24 mouse cellular contexts compared by ENCODE assay signal in the genomic region with DNA sequence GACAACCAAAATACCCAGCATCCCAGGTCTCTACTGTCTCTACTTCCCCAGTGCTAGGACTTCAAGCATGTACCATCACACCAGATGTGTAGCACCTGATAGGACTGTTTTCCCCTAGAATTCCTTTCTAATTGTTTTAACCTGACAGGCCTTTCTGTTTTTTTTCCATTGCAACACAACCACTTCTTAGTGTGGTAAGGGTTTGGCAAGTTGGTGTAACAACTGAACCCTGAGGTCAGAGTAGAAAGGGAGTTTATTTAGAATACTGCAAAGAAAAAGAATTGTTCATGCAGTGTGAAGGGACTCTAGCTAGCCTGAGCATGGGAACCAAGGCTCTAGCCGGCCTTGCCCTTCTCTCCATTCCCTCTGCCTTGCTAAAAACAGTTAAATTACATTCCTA.
DNase-seq lines count a peak whose midpoint lies in the region; ATAC-seq and TF ChIP-seq lines count a peak whose summit lies in the region.
"Had no signal": no experiment of that assay in that cellular context is flagged by ENCODE, and none has a peak within 500 bp of the region (broad histone marks: within the 10 kb centered on the region; RNA-seq: fewer than 3 reads in every experiment).

No protein-coding gene starts in this region.

- TF ChIP-seq POLR2A in liver, adult 2 months (IDR thresholded peaks at IDR 0.05; ENCODE audit: extremely low read depth, insufficient read depth, low read length), result no peak

- H3K79me2 ChIP-seq in liver, adult 2 months (ENCODE audit: control insufficient read depth, insufficient read depth, low read length), result no peaks in the 10 kb centered on the region

- H3K9me3 ChIP-seq in liver, embryonic 12.5 days (replicated peaks), result no peaks in the 10 kb centered on the region
- H3K9me3 ChIP-seq: embryonic facial prominence, embryonic 13.5 days; embryonic facial prominence, embryonic 15.5 days; forebrain, embryonic 10.5 days; forebrain, embryonic 12.5 days had no signal

- no peak overlapping the region for H3K9ac ChIP-seq in liver, adult 2 months (ENCODE audit: low read depth, low read length)
- H3K9ac ChIP-seq in liver, embryonic 12.5 days, result no peak overlapping the region
- H3K9ac ChIP-seq: embryonic facial prominence, embryonic 13.5 days; embryonic facial prominence, embryonic 15.5 days; forebrain, embryonic 12.5 days had no signal

- no peaks in the 10 kb centered on the region for H3K36me3 ChIP-seq in liver, adult 2 months (ENCODE audit: control insufficient read depth, insufficient read depth, low read length)
- H3K36me3 ChIP-seq in liver, embryonic 12.5 days, result no peaks in the 10 kb centered on the region
- H3K36me3 ChIP-seq: embryonic facial prominence, embryonic 13.5 days; embryonic facial prominence, embryonic 15.5 days; forebrain, embryonic 10.5 days; forebrain, embryonic 12.5 days had no signal

- no peak for ATAC-seq in liver, embryonic 12.5 days
- ATAC-seq in granulocyte monocyte progenitor cell, adult 5-6 weeks (replicated peaks; ENCODE audit: poor library complexity, severe bottlenecking), result peak; percentile 66
- peak; percentile 72 for ATAC-seq in megakaryocyte progenitor cell, adult 5-6 weeks (replicated peaks; ENCODE audit: poor library complexity)
- ATAC-seq: activated CD4-positive, CD25-positive, alpha-beta regulatory T cell, adult 4 months; forebrain, embryonic 14.5 days; forebrain, embryonic 16.5 days; Patski had no signal

- H3K27me3 ChIP-seq in liver, adult 2 months (ENCODE audit: control insufficient read depth, insufficient read depth, low read length), result no peaks in the 10 kb centered on the region
- H3K27me3 ChIP-seq in liver, embryonic 12.5 days (replicated peaks), result no peaks in the 10 kb centered on the region
- H3K27me3 ChIP-seq: embryonic facial prominence, embryonic 13.5 days; embryonic facial prominence, embryonic 15.5 days; forebrain, embryonic 12.5 days; Patski had no signal

- no peak overlapping the region for H3K27ac ChIP-seq in liver, adult 2 months (replicated peaks; ENCODE audit: insufficient read depth, low read depth, low read length)
- H3K27ac ChIP-seq in liver, embryonic 12.5 days, result no peak overlapping the region
- H3K27ac ChIP-seq: embryonic facial prominence, embryonic 13.5 days; embryonic facial prominence, embryonic 15.5 days; forebrain, embryonic 10.5 days; forebrain, embryonic 12.5 days had no signal

- H3K4me2 ChIP-seq in liver, embryonic 12.5 days, result no peak overlapping the region
- H3K4me2 ChIP-seq: embryonic facial prominence, embryonic 13.5 days; embryonic facial prominence, embryonic 15.5 days; forebrain, embryonic 12.5 days had no signal

- no peak overlapping the region for H3K4me3 ChIP-seq in liver, adult 2 months (ENCODE audit: insufficient read depth, low read depth, low read length)
- no peak overlapping the region for H3K4me3 ChIP-seq in liver, embryonic 12.5 days
- H3K4me3 ChIP-seq: embryonic facial prominence, embryonic 13.5 days; embryonic facial prominence, embryonic 15.5 days; erythroblast, embryonic 14.5 days; forebrain, embryonic 10.5 days; forebrain, embryonic 12.5 days had no signal

- no peak for TF ChIP-seq CTCF in liver, adult 2 months (IDR thresholded peaks at IDR 0.05; ENCODE audit: low read depth, low read length)

- peak; percentile 26 for DNase-seq in liver, adult 2 months (ENCODE audit: extremely low read depth, low read depth, low spot score)
- no peak for DNase-seq in cerebellum, adult 9-10 months
- DNase-seq in lung, postnatal 14 days, result no peak
- DNase-seq: adrenal gland, adult 8-10 months; adrenal gland, postnatal 14 days; adrenal gland, postnatal 36 days; cerebellum, adult 11-12 months; cerebellum, adult 2 months; cerebellum, adult 9-11 months; cerebellum, postnatal 14 days; cerebellum, postnatal 36 days; embryo, embryonic 11 days had no signal

- WGBS in liver, adult 2 months, result 78% methylated on average over 1 of the region's 1 CpGs
- 64% methylated on average over 1 of the region's 1 CpGs for WGBS in liver, embryonic 12.5 days (ENCODE audit: insufficient replicate concordance)

- H3K4me1 ChIP-seq in liver, adult 2 months (ENCODE audit: control insufficient read depth, insufficient read depth, low read length), result no peaks in the 10 kb centered on the region
- no peaks in the 10 kb centered on the region for H3K4me1 ChIP-seq in liver, embryonic 12.5 days
- H3K4me1 ChIP-seq: embryonic facial prominence, embryonic 15.5 days; forebrain, embryonic 10.5 days; forebrain, embryonic 12.5 days had no signal
